Mouse (Mus musculus): ENCODE data around the gene Dcp1a.

- TF ChIP-seq POLR2A (IDR thresholded peaks at IDR 0.05; ENCODE audit: insufficient read depth, low read depth, low read length) (no peak), CTCF (IDR thresholded peaks at IDR 0.05; ENCODE audit: insufficient read depth, low read depth, low read length) (no peak)
These were observed 62.2 kb downstream of the Dcp1a start for GRCm38 (mm10) chr14:30541541-30541940.

Measured in olfactory bulb, adult 2 months (tissue).